ENCODE assay signal across 12 mouse cellular contexts in genomic region chr10:120422820-120423219, GRCm38 (mm10). TPM values are rescaled to one million over a fixed set of nuclear protein-coding genes. Genes with fewer than 3 reads are reported as not detected.
DNase-seq lines count a peak whose midpoint lies in the region; ATAC-seq and TF ChIP-seq lines count a peak whose summit lies in the region.
"Had no signal": no experiment of that assay in that cellular context is flagged by ENCODE, and none has a peak within 500 bp of the region (broad histone marks: within the 10 kb centered on the region; RNA-seq: fewer than 3 reads in every experiment).

No protein-coding gene starts in this region.

- no peaks in the 10 kb centered on the region for H3K9me3 ChIP-seq in hindbrain, embryonic 12.5 days (replicated peaks)
- no peaks in the 10 kb centered on the region for H3K9me3 ChIP-seq in hindbrain, embryonic 11.5 days (ENCODE audit: control insufficient read depth, low read length)
- H3K9me3 ChIP-seq in stomach, embryonic 14.5 days (ENCODE audit: control insufficient read depth, low read depth, low read length): no peaks in the 10 kb centered on the region
- H3K9me3 ChIP-seq in stomach, postnatal 0 days (ENCODE audit: control insufficient read depth, low read length): no peaks in the 10 kb centered on the region
- H3K9me3 ChIP-seq in stomach, embryonic 16.5 days (replicated peaks; ENCODE audit: control insufficient read depth, low read length): no peaks in the 10 kb centered on the region
- H3K9me3 ChIP-seq: liver, embryonic 12.5 days; midbrain, embryonic 12.5 days had no signal

- no peaks in the 10 kb centered on the region for H3K27me3 ChIP-seq in hindbrain, embryonic 12.5 days
- H3K27me3 ChIP-seq in hindbrain, embryonic 11.5 days (ENCODE audit: control insufficient read depth, insufficient read depth, low read length): no peaks in the 10 kb centered on the region
- no peaks in the 10 kb centered on the region for H3K27me3 ChIP-seq in stomach, embryonic 14.5 days (ENCODE audit: control insufficient read depth, insufficient read depth, low read length)
- H3K27me3 ChIP-seq in stomach, postnatal 0 days (ENCODE audit: control insufficient read depth, insufficient read depth, low read length): no peaks in the 10 kb centered on the region
- no peaks in the 10 kb centered on the region for H3K27me3 ChIP-seq in stomach, embryonic 16.5 days (ENCODE audit: control insufficient read depth, insufficient read depth, low read length)
- H3K27me3 ChIP-seq: liver, embryonic 12.5 days; midbrain, embryonic 12.5 days had no signal

- 0 out of 2 replicates have a peak overlapping the region, but pooled peaks have one; percentile 7 for H3K27ac ChIP-seq in hindbrain, embryonic 12.5 days
- H3K27ac ChIP-seq in hindbrain, embryonic 11.5 days (ENCODE audit: low read depth, low read length): no peak overlapping the region
- peak overlapping the region; percentile 55 for H3K27ac ChIP-seq in stomach, embryonic 14.5 days (ENCODE audit: low read length)
- no peak overlapping the region for H3K27ac ChIP-seq in stomach, postnatal 0 days (replicated peaks)
- H3K27ac ChIP-seq in embryonic fibroblast, embryonic 13.5 days (ENCODE audit: insufficient read depth, low read length): peak overlapping the region; percentile 75
- H3K27ac ChIP-seq in stomach, embryonic 16.5 days (ENCODE audit: low read length): peak overlapping the region; percentile 73; the same call in 1 of the 2 replicates
- H3K27ac ChIP-seq: liver, embryonic 12.5 days; midbrain, embryonic 12.5 days had no signal

- no peak overlapping the region for H3K4me2 ChIP-seq in hindbrain, embryonic 12.5 days (replicated peaks)
- no peak overlapping the region for H3K4me2 ChIP-seq in hindbrain, embryonic 11.5 days (replicated peaks; ENCODE audit: low read depth, low read length)
- no peak overlapping the region for H3K4me2 ChIP-seq in stomach, embryonic 14.5 days (replicated peaks; ENCODE audit: low read depth, low read length)
- no peak overlapping the region for H3K4me2 ChIP-seq in stomach, postnatal 0 days (replicated peaks; ENCODE audit: low read depth)
- H3K4me2 ChIP-seq in stomach, embryonic 16.5 days (ENCODE audit: low read depth, low read length): no peak overlapping the region
- H3K4me2 ChIP-seq: liver, embryonic 12.5 days; midbrain, embryonic 12.5 days had no signal

- no peak for TF ChIP-seq POLR2A in embryonic fibroblast, embryonic 13.5 days (IDR thresholded peaks at IDR 0.05; ENCODE audit: low read depth, low read length)

- no peak for DNase-seq in hindbrain, embryonic 11.5 days (ENCODE audit: low spot score)
- no peak for DNase-seq in stomach, postnatal 0 days (ENCODE audit: low spot score)
- DNase-seq in cerebellum, postnatal 25 days: no peak
- no peak for DNase-seq in gastrocnemius, postnatal 25 days
- DNase-seq: adrenal gland, postnatal 25 days had no signal

- H3K9ac ChIP-seq in hindbrain, embryonic 12.5 days: no peak overlapping the region
- H3K9ac ChIP-seq in hindbrain, embryonic 11.5 days (ENCODE audit: low read depth, low read length): no peak overlapping the region
- H3K9ac ChIP-seq in stomach, embryonic 14.5 days (replicated peaks; ENCODE audit: low read depth, low read length): no peak overlapping the region
- H3K9ac ChIP-seq in stomach, postnatal 0 days (ENCODE audit: low read length): no peak overlapping the region
- no peak overlapping the region for H3K9ac ChIP-seq in stomach, embryonic 16.5 days (ENCODE audit: low read length)
- H3K9ac ChIP-seq: liver, embryonic 12.5 days; midbrain, embryonic 12.5 days had no signal

- peaks cover 57% of the 10 kb centered on the region for H3K4me1 ChIP-seq in hindbrain, embryonic 12.5 days
- peaks cover 3% of the 10 kb centered on the region for H3K4me1 ChIP-seq in hindbrain, embryonic 11.5 days (replicated peaks; ENCODE audit: control insufficient read depth, insufficient read depth, low read length)
- peaks cover 53% of the 10 kb centered on the region for H3K4me1 ChIP-seq in stomach, embryonic 14.5 days (ENCODE audit: control insufficient read depth, insufficient read depth, low read length)
- no peaks in the 10 kb centered on the region for H3K4me1 ChIP-seq in stomach, postnatal 0 days (replicated peaks; ENCODE audit: control insufficient read depth, insufficient read depth)
- peaks cover 50% of the 10 kb centered on the region for H3K4me1 ChIP-seq in embryonic fibroblast, embryonic 13.5 days (ENCODE audit: control insufficient read depth, insufficient read depth, low read length)
- peaks cover 58% of the 10 kb centered on the region for H3K4me1 ChIP-seq in stomach, embryonic 16.5 days (ENCODE audit: control insufficient read depth, insufficient read depth, low read length)

- H3K4me3 ChIP-seq in hindbrain, embryonic 12.5 days: no peak overlapping the region
- H3K4me3 ChIP-seq in hindbrain, embryonic 11.5 days (ENCODE audit: low read depth, low read length): no peak overlapping the region
- no peak overlapping the region for H3K4me3 ChIP-seq in stomach, embryonic 14.5 days (ENCODE audit: low read depth, low read length)
- H3K4me3 ChIP-seq in stomach, postnatal 0 days (ENCODE audit: low read depth, low read length): no peak overlapping the region
- no peak overlapping the region for H3K4me3 ChIP-seq in embryonic fibroblast, embryonic 13.5 days (ENCODE audit: insufficient read depth, low read length)
- H3K4me3 ChIP-seq in stomach, embryonic 16.5 days (replicated peaks; ENCODE audit: low read length): no peak overlapping the region
- H3K4me3 ChIP-seq: liver, embryonic 12.5 days; midbrain, embryonic 12.5 days had no signal

- no peaks in the 10 kb centered on the region for H3K36me3 ChIP-seq in hindbrain, embryonic 12.5 days
- no peaks in the 10 kb centered on the region for H3K36me3 ChIP-seq in hindbrain, embryonic 11.5 days (ENCODE audit: control insufficient read depth, insufficient read depth, low read length)
- H3K36me3 ChIP-seq in stomach, embryonic 14.5 days (ENCODE audit: control insufficient read depth, insufficient read depth, low read length): peaks cover 5% of the 10 kb centered on the region; the same call in 1 of the 2 replicates
- no peaks in the 10 kb centered on the region for H3K36me3 ChIP-seq in stomach, postnatal 0 days (ENCODE audit: control insufficient read depth, insufficient read depth, low read length)
- no peaks in the 10 kb centered on the region for H3K36me3 ChIP-seq in stomach, embryonic 16.5 days (ENCODE audit: control insufficient read depth, insufficient read depth, low read length)
- H3K36me3 ChIP-seq: midbrain, embryonic 12.5 days had no signal

- 0 out of 2 replicates have a peak, but pooled peaks have one; percentile 2 for ATAC-seq in hindbrain, embryonic 12.5 days (ENCODE audit: low FRiP score)
- ATAC-seq in hindbrain, embryonic 11.5 days (ENCODE audit: low FRiP score): no peak
- no peak for ATAC-seq in stomach, embryonic 14.5 days (ENCODE audit: insufficient number of reproducible peaks, insufficient read depth, low FRiP score, low read depth)
- no peak for ATAC-seq in stomach, postnatal 0 days (ENCODE audit: low FRiP score, low TSS enrichment)
- no peak for ATAC-seq in stomach, embryonic 16.5 days (ENCODE audit: insufficient read depth, low FRiP score)
- ATAC-seq: liver, embryonic 12.5 days had no signal

- no peak for TF ChIP-seq EP300 in stomach, postnatal 0 days (optimal IDR thresholded peaks at IDR 0.05)

- TF ChIP-seq CTCF in stomach, postnatal 0 days (IDR thresholded peaks at IDR 0.05; ENCODE audit: low read depth): no peak
- no peak for TF ChIP-seq CTCF in embryonic fibroblast, embryonic 13.5 days (IDR thresholded peaks at IDR 0.05; ENCODE audit: borderline replicate concordance, insufficient read depth, low read length)

- WGBS in hindbrain, embryonic 12.5 days: 49% methylated on average over 4 of the region's 4 CpGs
- WGBS in hindbrain, embryonic 11.5 days: 54% methylated on average over 4 of the region's 4 CpGs
- WGBS in stomach, embryonic 14.5 days: 61% methylated on average over 4 of the region's 4 CpGs
- 48% methylated on average over 4 of the region's 4 CpGs for WGBS in stomach, postnatal 0 days
- 56% methylated on average over 4 of the region's 4 CpGs for WGBS in stomach, embryonic 16.5 days

RNA-seq across cellular contexts. Expression of gene Hmga2, which starts 53.4 kb away (rescaled TPM):
- 26.5 and 33.6 TPM in 2 replicates for polyA plus RNA-seq in hindbrain, embryonic 12.5 days (2016; fragmentation: Nextera tagmentation; extraction: Ambion mirVana)
- 39.6 and 42.9 TPM in 2 replicates for polyA plus RNA-seq in hindbrain, embryonic 11.5 days (2014; fragmentation: Nextera tagmentation; extraction: Ambion mirVana)
- 54.3 and 57.8 TPM in 2 replicates for polyA plus RNA-seq in stomach, embryonic 14.5 days (2014; fragmentation: Nextera tagmentation; extraction: Ambion mirVana)
- 3.1 and 3.6 TPM in 2 replicates for polyA plus RNA-seq in stomach, postnatal 0 days (2015; fragmentation: Nextera tagmentation; extraction: Ambion mirVana)
- 195 and 437 TPM in 2 replicates for polyA plus RNA-seq in embryonic fibroblast, embryonic 13.5 days (2011; ENCODE audit: insufficient read length, low read depth, missing spikeins)
- polyA plus RNA-seq in stomach, embryonic 16.5 days (2015; fragmentation: Nextera tagmentation; extraction: Ambion mirVana): 15.8 and 17.7 TPM in 2 replicates
- under 1 TPM; 0.08 to 0.13 TPM for total RNA-seq in gastrocnemius, postnatal 25 days (2021)
- total RNA-seq: MEL had no signal

Comparison
In these comparisons a context has a peak if more than half of its experiments do, and no peak if none do; other contexts are left out.
1. H3K27ac ChIP-seq: peak in hindbrain, embryonic 12.5 days (single experiment), stomach, embryonic 14.5 days (single experiment), embryonic fibroblast, embryonic 13.5 days (single experiment) and stomach, embryonic 16.5 days (single experiment); none in hindbrain, embryonic 11.5 days (single experiment) and stomach, postnatal 0 days (single experiment).